Mouse (Mus musculus) regulatory T cell (primary cell): ENCODE measurements around the gene Fam183b.
"Not testable (repeated sequence)": the region's sequence is repeated elsewhere in the genome, so short reads cannot be mapped to it uniquely, and the experiment has no call there.

Experiments
- in situ Hi-C: fragments of 300-600 bp; cut with MboI, MseI; formaldehyde crosslinking; loops from one replicate; pipeline ENCODE4 v1.15.1; 2025; ENCODE audit warnings: high pct_unique_total_duplicates

Fam183b gene

GRCm38 (mm10) chr11:58772888-58773287 lies 28.9 kb downstream of the Fam183b start, which contains the start of gene Olfr315:
TSS of gene Olfr315 (plus strand) at chr11:58773188.
- in situ Hi-C loops, result no loop called here

GRCm38 (mm10) chr11:58752434-58752833 lies 49.3 kb downstream of the Fam183b start, which contains the start of gene Olfr316:
TSS of gene Olfr316 (plus strand) at chr11:58752734.
- in situ Hi-C loops, result no loop called here

- in situ Hi-C loops, result not testable (repeated sequence)
These were observed 50.7 kb downstream of the Fam183b start for GRCm38 (mm10) chr11:58751096-58751495.
